Mouse (Mus musculus) stomach, postnatal 0 days (tissue): ENCODE results near the gene Bcl2a1c.

Source experiments
- CTCF ChIP-seq: IDR thresholded peaks from 2 replicates; pipeline ENCODE4 v1.5.1; 2016; ENCODE audit warnings: antibody characterized with exemption, low read depth, mild to moderate bottlenecking, moderate library complexity
- EP300 ChIP-seq: optimal IDR thresholded peaks from 2 replicates; pipeline ENCODE3; 2016; ENCODE audit warnings: antibody characterized with exemption

DNA sequence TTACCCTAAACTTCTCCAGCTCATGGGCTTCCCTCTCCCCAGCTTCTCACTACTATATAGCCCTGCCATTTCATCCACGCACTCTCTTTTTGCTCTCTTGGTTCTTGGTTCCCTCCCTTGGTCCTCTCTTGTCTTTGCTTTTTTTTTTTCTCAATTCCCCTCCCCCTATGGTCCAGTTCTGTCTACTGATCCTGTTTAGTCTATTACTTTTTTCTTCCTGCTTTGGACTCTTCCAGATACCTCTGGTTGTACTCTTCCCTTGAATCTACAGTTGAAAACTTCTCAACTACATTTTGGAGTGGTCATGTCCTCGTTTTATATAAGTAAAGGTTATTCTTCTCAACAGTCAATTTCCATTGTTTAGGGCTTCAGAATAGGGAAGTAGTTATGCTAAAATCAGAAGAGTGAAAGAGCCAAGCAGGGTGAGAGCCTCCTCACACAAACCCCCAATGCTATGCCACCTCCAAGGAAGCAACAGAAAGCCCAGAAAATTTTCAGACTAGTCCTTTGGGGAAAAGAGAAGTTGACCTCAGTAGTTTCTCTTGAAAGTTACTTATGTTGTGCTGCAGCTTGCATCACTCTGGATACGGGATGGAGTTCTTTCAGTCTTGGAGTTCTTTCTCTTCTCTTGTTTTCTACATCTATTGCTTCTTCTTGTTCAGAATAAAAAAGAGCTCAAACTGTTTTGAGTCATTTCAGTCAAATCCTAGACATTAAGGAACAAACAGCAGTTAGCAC, 3.8 kb upstream of the Bcl2a1c start:
- TF ChIP-seq CTCF (no peak), EP300 (no peak)
